Mouse (Mus musculus) embryo, embryonic 9.5 days (tissue): ENCODE data around the gene Gemin7.
"Not testable (repeated sequence)": the region's sequence is repeated elsewhere in the genome, so short reads cannot be mapped to it uniquely, and the experiment has no call there.

Experiments used
- DNase-seq: peaks from one replicate; pipeline ENCODE4 v3.0.0-alpha.2; 2017; ENCODE audit errors: extremely low spot score

Gemin7 gene

DNA sequence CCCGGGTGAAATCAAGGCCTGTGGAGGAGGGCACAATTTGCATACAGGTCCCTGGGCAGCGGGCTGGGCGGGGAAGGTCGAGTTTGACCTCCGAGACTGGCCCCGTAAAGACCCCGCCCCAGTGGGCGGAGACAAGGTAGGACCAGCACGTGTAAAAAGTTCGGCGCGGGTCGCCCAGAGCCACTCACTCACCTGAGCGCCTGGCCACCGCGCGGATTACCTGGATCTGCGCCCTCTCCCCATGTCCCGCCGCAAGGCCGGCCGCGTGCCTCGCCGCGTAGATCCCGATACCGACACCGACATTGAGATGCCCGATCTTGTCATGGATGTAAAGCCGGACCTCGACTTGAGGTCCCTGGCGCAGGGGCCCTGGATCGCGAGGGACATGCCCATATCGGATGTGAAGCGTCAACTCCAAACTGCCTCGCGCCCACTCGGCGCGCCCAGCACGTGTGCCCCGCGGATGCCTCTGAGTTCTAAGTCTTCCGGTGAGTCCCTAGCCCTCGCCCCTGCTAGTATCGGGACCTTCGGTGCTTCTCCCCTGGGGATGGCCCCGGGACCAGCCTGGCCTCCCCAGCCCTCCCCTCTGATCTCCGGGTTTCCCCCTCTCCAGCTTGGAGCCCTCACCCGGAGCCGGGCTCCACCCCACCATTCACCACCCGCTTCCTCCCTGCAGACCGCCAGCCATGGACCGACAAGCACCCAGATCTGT lies at the start of gene Gemin7, which contains the start of gene Zfp296:
Gene Gemin7 (minus strand): TSS at position 455 of the 712 bp plus-strand sequence.
Gene Zfp296 (plus strand): TSS at position 147 of the 712 bp plus-strand sequence.
- DNase-seq = no peak

DNA sequence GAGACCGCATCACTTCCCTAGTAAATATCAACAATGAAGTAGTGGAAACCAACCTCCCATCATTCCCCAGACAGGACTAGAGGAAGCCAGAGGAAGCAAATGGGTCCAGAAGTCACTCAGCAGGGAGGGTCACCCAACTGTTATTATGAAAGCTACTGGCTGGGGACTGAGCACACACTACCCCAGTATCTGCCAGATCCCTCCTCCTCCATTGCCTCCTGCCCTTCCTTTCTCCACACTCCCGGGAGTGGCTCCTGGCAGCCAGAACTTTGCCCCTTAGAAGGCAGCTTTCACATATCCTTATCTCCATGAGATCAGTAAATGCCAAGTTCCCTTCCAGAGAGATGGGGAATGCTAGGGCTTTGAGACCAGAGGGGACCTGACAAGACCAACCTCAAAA lies 46.0 kb upstream of the Gemin7 start:
- no peak for DNase-seq

DNA sequence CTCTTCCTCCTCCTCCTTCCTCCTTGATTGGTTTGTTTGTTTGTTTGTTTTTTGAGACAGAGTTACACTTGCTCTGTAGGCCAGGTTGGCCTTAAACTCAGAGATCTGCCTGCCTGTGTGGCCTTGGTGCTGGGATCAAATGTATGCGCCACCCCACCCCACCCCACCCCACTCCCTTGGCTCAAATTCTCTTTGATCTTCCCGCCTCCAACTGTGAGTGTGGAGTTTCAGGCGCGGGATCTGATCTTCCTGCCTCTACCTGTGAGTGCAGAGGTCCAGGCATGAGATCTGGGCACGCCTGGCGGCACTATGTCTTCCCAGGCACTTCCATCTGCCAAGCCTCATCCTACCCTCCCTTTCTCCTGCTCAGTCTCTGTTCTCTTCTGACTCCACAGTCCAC lies 44.8 kb upstream of the Gemin7 start:
- no peak for DNase-seq

DNA sequence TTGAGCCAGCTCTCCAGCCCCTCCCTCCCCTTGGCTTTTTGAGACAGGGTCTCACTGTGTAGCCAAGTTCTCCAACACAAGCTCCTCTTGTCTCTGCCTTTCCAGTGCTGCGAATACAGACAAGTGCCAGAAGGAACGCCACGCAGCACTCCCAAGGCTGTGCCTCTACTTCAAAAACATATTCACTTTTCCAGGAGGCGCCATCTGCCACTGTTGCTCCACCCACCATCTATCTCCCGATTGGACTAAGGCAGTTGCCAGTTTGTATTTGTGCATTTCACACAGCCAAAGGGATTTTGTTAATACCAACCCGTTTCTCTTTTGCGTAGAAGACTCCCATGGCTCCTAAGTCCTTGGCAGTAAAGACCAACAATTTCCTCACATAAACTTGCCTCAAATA lies 43.4 kb upstream of the Gemin7 start:
- no peak for DNase-seq

DNA sequence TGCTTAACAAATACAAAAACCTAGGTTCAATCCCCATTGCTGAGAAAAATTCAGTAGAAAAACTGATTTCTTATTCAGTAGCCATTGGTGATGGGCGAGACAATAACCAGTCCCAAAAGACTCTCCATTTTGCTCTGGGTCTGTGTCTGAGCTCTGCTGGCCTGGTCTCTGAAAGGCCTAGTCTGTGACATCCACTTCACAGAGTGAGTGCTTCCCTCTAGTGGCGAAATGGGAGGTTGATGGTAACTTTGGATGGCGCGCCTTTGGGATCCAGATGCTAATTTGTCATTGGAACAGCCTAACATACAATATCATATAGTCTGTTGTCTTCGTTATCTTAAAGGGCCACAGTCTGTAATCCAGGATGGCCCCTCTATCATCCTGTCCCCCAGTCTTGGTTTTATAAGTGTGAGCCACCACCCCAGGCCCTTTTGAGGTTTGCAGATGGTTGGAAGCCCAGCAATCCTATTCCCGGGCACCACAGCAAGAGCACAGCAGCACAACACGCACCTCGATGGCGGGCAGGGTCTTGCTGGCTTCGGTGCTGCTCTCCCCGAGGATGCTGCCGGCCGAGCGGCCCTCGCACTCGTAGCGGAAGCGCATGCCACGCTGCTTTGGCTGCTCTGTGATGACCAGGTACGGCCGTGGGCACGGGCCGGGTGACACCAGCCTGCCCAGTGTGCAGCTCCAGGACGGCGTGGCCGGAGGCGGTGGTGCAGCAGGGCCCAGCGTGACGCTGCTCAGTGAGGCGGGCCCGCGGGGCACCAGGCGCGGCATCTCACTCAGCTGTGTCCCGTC lies 41.8 kb upstream of the Gemin7 start:
- peak; percentile 82 for DNase-seq

DNA sequence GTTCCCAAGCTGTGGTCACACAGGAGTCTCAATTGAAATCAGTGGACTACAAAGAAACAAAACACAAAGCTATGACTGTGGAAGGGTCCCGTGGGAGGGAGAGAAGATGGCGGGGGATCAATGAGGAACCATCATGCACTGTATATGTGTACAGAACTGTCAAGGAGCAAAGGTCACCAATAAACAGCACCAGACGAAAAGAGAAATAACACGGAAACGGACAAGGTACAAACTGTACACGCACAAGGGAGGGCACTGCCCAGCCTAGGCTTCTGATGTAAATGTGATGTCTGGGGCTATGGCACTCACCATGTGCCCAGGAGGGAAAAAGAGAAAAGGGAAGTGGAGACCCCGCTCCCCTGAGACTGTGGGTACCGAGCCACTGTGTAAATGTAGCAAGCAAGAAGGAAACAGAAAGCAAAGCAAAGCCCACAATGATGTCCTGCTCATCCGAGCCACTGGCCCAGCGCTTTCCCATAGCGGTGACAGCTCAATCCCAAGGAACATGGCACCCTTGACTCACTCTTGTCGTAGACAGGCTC lies 37.7 kb upstream of the Gemin7 start:
- no peak for DNase-seq

DNA sequence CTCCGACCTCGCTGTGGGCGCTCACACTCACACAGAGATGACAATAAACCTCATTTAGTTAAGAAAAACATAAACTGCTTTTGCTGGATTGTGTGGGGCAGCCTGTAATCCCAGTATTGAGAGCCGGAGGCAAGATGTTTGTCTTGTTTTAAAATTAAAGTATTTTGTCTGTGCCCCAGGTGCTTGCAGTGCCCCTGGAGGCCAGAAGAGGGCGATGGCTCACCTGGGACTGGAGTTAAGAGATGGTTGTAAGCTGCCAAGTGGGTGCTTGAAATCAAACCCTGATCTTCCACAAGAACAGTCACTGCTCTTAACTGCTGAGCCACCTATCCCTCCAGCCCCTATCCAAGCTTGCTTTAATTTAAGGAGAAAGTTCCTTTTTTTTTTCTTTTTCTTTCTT lies 33.6 kb upstream of the Gemin7 start:
- DNase-seq = no peak

DNA sequence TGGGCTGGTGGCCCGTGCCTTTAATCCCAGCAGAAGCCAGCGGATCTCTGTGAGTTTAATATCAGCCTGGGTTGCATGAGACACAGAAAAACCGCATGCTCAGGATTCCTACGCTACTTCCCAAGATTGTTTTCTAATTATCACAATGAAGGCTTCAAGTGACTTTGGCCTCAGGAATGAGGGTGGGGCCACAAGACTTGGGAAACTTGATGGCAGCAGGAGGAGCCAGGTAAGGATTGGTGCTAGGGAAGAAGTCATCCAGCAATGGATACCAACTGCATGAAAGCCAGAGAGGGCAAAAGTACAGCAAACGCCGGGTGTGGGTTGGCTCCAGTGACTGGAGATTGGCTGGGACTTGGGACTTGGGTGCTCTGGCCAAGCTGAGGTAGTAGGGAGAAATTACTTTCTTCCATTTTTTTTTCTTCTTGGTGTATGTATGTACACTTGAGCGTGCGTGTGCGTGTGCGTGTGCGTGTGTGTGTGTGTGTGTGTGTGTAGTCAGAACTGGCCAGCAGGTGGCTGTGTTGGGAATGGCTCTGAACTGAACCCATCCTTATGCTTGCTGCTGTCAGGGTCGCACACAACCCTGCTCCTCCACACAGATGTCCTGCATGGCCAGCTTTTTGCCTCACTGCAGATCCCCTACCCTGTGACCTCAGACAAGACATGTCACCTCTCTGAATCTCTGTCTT lies 32.4 kb upstream of the Gemin7 start:
- DNase-seq = no peak

DNA sequence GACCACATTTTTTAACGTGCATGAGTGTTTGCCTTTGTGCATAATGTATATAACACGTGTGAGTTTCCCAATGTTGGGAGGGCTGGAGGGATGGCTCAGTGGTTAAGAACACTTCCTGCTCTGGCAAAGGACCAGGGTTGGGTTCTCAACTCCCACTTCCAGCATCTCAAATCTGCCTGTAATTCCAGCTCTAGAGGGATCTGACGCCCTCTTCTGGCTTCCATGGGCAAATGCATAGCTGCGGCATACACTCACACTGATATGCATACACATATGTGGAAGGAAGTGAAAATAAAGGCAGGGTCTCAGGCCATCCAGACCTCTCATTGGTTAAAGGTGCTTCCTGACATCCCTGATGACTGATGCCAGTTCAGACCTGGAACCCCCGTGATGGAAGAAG lies 29.9 kb upstream of the Gemin7 start:
- DNase-seq = no peak

DNA sequence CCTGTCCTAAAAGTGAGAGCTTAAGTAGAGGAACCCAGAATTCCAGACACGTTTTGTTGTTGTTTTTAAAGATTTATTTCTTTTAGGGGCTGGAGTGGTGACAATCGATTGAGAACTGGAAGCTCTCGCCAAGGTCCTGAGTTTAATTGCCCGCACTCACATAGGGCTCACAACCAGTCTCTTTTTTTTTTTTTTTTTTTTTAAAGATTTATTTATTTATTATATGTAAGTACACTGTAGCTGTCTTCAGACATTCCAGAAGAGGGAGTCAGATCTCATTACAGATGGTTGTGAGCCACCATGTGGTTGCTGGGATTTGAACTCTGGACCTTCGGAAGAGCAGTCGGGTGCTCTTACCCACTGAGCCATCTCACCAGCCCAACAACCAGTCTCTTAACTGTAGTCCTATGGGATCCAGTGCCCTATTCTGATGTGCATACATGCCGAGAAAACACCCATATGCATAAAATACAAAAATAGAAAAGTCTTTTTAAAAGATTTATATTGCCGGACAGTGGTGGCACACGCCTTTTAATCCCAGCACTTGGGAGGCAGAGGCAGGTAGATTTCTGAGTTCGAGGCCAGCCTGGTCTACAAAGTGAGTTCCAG lies 27.3 kb upstream of the Gemin7 start:
- not testable (repeated sequence) for DNase-seq

DNA sequence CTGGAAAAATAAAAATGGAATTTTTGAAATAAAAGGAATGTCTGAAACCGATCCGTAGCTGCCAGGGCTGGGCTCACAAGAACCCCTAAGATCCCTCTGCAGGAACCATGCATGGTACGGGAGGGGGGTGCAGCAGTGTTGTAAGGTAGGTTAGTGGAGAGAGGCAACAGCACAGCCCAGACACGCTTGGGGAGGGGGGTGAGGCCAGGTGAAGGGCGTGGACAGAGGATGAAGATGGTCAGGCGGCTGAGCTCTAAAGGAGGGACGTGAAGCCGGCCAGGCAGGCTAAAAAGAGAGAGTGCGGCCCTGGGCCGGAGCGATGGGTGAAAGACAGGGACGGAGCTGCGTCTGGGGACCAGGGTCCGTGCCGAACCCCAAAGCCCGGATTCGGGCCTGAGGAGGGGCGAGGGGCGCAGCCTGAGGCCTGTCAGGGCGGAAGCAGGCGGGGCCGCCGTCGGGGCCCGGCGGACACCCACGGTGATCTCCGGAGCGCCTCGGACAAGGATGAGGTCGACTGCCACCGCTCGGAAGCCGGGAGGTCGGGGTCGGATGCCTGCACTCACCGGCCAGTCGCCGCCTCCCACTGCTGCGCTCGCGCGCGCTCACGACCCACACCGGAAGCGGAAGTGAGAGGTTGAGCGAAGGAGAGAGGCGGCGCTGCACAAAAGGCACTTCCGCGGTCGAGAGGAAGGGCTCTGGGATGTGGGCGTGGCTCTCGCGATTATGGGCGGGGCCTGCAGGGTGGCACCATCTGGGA lies 26.6 kb upstream of the Gemin7 start, which contains the start of gene Clasrp:
Gene Clasrp (minus strand): TSS at position 638 of the 757 bp plus-strand sequence.
- peak; percentile 95 for DNase-seq

DNA sequence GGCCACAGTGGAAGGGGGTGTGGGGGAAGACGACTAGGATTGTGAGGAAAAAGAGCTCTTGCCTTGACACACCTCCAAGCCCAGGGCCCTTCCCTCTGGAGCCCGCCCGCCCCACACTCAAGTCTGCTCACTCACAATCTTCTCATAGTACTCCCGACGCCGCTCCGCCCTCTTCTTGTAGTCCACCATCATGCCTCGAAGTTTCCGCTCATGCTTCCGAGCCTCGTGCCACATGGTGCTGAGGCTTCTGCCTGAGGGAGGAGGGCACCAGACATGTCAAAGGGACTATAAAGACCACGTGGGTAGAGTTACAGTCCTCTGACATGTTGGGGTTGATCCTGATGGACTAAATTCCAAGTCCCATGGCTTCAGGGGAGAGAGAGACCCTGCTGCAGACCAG lies 25.7 kb upstream of the Gemin7 start:
- DNase-seq = no peak

DNA sequence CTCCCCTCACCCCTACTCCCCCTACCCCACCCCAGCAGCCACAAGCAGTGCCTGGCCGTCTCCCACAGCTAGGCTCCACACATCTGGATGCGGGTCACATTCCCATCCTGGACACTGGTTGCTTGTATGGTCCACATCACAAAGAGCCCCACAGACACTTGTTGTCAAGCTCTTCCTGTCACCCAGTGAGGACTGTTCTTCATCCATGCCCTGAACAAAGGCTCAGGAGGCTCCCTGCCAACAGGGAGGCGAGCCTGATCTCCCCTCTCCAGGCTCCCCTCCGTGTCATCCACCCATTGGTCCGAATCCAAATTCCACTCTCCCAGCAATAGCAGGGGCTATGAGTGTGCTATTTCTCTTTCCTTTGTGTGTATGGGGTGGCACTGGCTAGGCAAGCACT lies 23.2 kb upstream of the Gemin7 start:
- no peak for DNase-seq

DNA sequence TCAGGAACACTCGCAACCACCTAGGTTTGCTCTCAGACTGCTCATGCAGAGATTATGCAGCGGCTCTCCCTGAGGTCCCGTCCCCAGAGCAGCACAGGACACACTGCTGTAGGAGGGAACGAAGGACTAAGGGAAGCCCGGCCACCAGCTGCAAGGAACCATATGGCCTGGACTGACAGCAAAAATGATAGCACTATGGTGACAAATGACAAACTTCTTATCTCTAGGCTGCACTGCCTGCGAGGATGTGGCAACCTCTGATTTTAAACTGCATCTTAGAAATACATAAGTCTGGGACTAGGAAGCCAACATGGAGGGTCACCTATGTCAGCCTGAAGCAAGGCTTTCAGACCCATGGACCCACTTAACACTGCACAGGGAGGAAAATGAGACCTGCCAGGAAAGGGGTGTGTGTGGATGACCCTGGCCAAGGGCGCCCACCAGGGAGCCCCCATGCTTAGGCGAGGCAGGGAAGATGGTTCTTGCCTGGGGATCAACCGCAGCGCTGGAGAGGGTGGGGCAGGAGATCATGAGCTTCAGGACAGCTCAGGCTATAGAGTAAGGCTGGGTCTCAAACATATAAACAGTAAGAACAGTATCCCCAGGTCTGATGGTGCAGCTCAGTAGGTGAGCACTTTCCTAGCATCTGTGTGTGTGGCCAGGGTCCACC lies 15.8 kb upstream of the Gemin7 start:
- DNase-seq = no peak

DNA sequence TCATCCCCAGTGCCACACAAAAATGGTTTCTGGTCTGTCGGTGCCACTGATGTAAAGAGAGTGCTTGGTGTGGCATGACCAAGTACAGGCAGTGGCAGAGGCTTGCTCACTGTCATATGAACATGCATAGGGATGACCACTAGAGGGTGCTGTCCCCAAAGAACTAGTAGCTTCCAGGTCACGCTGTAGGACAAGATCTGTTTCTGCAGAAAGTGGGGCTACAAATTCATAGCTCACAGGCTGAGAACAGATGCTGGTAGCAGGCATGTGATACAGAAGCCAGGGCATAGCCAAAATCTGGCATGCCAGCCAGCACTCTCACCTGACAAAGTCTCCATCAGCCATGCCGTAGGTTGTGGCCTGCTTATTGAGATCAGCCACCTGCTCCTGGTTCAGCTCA lies 12.5 kb upstream of the Gemin7 start:
- DNase-seq = peak; percentile 71

DNA sequence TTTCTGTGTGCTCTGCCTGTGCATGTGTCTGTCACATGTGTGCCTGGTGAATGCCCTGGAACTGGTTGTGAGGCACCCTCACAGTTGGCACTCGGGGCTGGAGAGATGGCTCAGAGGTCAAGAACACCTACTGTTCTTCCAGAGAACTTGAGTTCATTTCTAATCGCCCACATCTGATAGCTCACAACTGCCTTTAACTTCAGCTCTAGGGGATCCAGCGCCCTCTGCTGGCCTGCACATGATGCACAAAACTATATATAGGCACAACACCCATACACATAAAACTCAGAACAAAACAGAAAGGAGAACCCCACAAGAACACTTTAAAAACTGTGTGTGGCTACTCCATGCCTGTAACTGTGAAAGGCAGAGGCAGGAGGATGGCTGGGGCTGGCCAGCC lies 11.8 kb upstream of the Gemin7 start:
- DNase-seq = no peak

DNA sequence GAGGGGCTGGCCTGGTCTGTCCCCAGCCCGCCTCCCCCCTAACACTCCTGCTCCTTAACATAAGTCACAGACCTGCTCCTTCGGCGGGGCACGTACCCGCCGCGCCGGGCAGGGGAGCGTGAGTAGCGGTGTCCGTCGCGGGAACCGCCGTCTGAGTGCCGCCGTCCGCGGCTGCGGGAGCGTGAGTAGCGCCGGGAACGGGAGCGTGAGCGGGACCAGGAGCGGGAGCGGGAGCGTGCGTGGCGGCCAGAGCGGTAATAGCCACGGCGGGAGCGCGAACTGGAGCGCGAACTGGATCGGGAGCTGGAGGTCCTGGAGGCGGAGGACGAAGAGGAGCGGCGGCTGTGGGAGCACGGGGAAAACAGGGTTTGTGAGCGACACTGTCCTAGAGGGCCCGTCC lies 8.9 kb upstream of the Gemin7 start:
- no peak for DNase-seq

DNA sequence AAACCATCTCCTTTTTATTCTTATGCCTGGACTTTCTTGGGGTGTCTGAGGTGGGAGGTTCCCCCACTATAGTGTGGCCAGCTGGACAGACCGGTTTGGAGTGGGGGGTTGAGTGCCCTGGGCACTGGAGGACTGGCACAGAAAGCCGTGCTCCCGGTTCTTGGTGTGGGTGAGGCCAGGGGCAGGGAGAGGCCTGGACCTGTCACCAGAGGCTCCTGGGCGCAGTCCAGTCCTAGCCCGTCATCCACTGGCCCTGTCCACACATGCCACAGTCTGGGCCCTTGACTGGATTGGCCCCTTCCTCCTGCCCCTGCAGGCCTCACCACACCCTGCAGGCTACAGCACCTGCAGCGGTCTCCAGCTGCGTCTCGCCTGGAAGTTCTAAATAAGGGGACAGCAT lies 3.2 kb upstream of the Gemin7 start:
- no peak for DNase-seq

DNA sequence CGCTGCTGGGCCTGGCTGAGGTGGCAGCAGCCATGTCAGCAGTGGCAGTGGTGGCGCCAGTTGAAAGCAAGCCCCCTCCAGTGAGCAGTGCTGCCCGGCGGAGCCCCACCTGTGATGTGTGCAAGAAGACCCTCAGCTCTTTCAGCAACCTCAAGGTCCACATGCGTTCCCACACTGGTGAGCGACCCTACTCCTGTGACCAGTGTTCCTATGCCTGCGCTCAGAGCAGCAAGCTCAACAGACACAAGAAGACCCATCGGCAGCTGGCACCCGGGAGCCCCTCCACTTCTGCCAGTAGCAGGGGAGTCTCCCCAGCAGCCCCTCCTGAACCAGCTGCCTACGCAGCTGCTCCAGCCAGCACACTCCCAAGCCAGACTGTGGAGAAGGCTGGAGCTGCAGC lies 2.4 kb upstream of the Gemin7 start:
- no peak for DNase-seq

DNA sequence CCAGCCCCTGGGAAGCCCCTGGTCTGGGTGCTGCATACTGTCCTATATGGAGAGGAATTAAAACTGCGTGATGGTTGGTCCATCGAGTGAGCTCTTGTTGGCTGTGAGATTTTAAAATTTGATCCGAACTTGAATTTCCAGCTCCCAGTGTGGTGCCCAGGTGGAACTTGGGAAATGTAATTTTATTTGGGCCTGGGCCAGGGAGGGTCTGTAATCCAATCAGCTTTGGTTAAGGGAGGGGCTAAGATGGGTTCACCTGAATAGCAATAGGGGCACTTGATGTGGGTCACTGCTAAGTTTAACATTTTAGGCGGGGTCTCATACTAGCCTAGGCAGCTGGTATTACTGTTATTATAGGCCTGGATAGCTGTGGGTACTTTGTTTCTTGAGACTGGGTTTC lies 1.0 kb upstream of the Gemin7 start:
- no peak for DNase-seq
